Mouse (Mus musculus): ENCODE results near the gene Gm9887. TPM values are rescaled to one million over a fixed set of nuclear protein-coding genes. Genes with fewer than 3 reads are reported as not detected.
A peak's percentile ranks its signal among the peaks of the same experiment; 100 is the strongest.

Gm9887 gene
- polyA plus RNA-seq, 2 experiments, result 0.53 to 1.4 TPM

GRCm38 (mm10) chr12:69356546-69357299 lies 15.5 kb downstream of the Gm9887 start, which contains the start of gene Nemf:
TSS of gene Nemf (minus strand) at chr12:69357165.
- H3K36me3 ChIP-seq (ENCODE audit: control insufficient read depth, insufficient read depth, low read length), result peaks cover 25% of the 10 kb centered on the region
- peak within 1 kb of the TSS; percentile 92 for H3K9ac ChIP-seq (ENCODE audit: low read depth, low read length, severe bottlenecking)
- H3K27ac ChIP-seq (replicated peaks; ENCODE audit: low read depth, low read length), result peak within 1 kb of the TSS; percentile 75; the same call in 1 of the 2 replicates
- TF ChIP-seq POLR2A (IDR thresholded peaks at IDR 0.05; ENCODE audit: borderline replicate concordance, extremely low read depth, insufficient read depth, insufficient read length), result peak; percentile 77; the same call in 1 of the 2 replicates
- H3K9me3 ChIP-seq (ENCODE audit: control insufficient read depth, low read length), result no peaks in the 10 kb centered on the region
- WGBS, result 3% methylated on average over 36 of the region's 50 CpGs
- ATAC-seq (ENCODE audit: low FRiP score, low read depth) (peak; percentile 44), DNase-seq (ENCODE audit: low spot score) (peak; percentile 93)
- H3K4me3 ChIP-seq (replicated peaks; ENCODE audit: low read length), result peak within 1 kb of the TSS; percentile 79
- peak within 1 kb of the TSS; percentile 80 for H3K4me2 ChIP-seq (replicated peaks; ENCODE audit: low read depth, low read length, severe bottlenecking)
- H3K4me1 ChIP-seq (ENCODE audit: control insufficient read depth, insufficient read depth, low read length), result peaks cover 2% of the 10 kb centered on the region; the same call in 1 of the 2 replicates
- no peaks in the 10 kb centered on the region for H3K27me3 ChIP-seq (ENCODE audit: control insufficient read depth, insufficient read depth, low read length)

- Histone ChIP-seq H3K9ac (ENCODE audit: low read depth, low read length, severe bottlenecking) (no peak overlapping the region), H3K4me1 (ENCODE audit: control insufficient read depth, insufficient read depth, low read length) (0 out of 2 replicates have a peak, but pooled peaks cover 2% of the 10 kb centered on the region), H3K27ac (replicated peaks; ENCODE audit: low read depth, low read length) (no peak overlapping the region), H3K9me3 (ENCODE audit: control insufficient read depth, low read length) (no peaks in the 10 kb centered on the region), H3K4me2 (replicated peaks; ENCODE audit: low read depth, low read length, severe bottlenecking) (no peak overlapping the region), H3K36me3 (ENCODE audit: control insufficient read depth, insufficient read depth, low read length) (peaks cover 67% of the 10 kb centered on the region), H3K4me3 (replicated peaks; ENCODE audit: low read length) (no peak overlapping the region), H3K27me3 (ENCODE audit: control insufficient read depth, insufficient read depth, low read length) (no peaks in the 10 kb centered on the region)
- no peak for TF ChIP-seq POLR2A (IDR thresholded peaks at IDR 0.05; ENCODE audit: borderline replicate concordance, extremely low read depth, insufficient read depth, insufficient read length)
- WGBS, result 91% methylated on average over 1 of the region's 1 CpGs
- DNase-seq (ENCODE audit: low spot score), result no peak
- ATAC-seq (ENCODE audit: low FRiP score, low read depth), result no peak
Measured at GRCm38 (mm10) chr12:69351685-69352084, 20.6 kb downstream of the Gm9887 start.

DNA sequence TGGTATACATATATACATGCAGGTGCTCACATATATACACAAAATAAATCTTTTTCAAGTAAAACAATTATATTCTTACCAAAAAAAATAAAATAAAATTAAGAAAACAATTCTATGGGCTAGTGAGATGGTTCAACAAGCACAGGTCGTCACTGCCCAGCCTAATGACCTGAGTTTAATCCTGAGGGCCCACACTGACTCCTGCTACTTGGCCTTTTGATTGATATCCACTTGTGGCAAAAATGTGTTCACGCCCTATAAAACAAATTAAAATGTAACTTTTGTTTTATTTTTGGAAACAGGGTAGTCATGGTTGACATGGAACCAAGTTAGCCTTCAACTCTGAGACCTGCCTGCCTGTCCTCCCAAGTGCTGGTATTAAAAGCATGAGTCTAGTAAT lies 22.3 kb downstream of the Gm9887 start:
- no peak for ATAC-seq (ENCODE audit: low FRiP score, low read depth)
- Histone ChIP-seq H3K9me3 (ENCODE audit: control insufficient read depth, low read length) (no peaks in the 10 kb centered on the region), H3K36me3 (ENCODE audit: control insufficient read depth, insufficient read depth, low read length) (peaks cover 80% of the 10 kb centered on the region), H3K4me1 (ENCODE audit: control insufficient read depth, insufficient read depth, low read length) (no peaks in the 10 kb centered on the region), H3K4me2 (replicated peaks; ENCODE audit: low read depth, low read length, severe bottlenecking) (no peak overlapping the region), H3K4me3 (replicated peaks; ENCODE audit: low read length) (no peak overlapping the region), H3K27ac (replicated peaks; ENCODE audit: low read depth, low read length) (no peak overlapping the region), H3K27me3 (ENCODE audit: control insufficient read depth, insufficient read depth, low read length) (no peaks in the 10 kb centered on the region), H3K9ac (ENCODE audit: low read depth, low read length, severe bottlenecking) (no peak overlapping the region)
- no peak for DNase-seq (ENCODE audit: low spot score)
- WGBS, result 92% methylated on average over 2 of the region's 2 CpGs
- no peak for TF ChIP-seq POLR2A (IDR thresholded peaks at IDR 0.05; ENCODE audit: borderline replicate concordance, extremely low read depth, insufficient read depth, insufficient read length)

DNA sequence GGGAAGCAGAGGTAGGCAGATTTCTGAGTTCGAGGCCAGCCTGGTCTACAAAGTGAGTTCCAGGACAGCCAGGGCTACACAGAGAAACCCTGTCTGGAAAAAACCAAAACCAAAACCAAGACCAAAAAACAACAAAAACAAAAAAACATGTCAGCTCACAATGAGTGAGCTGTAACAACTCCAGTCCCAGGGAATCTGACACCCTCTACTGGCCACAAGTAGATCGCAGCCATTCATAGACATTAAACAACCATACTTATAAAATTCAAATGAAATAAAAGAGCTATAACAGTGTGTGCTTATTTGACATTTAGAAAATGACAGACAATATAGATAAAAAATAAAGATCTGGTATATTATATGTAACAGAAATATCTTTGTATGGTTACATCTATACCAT lies 38.7 kb downstream of the Gm9887 start:
- 89% methylated on average over 2 of the region's 2 CpGs for WGBS
- no peaks in the 10 kb centered on the region for H3K9me3 ChIP-seq (ENCODE audit: control insufficient read depth, low read length)
- no peak for TF ChIP-seq POLR2A (IDR thresholded peaks at IDR 0.05; ENCODE audit: borderline replicate concordance, extremely low read depth, insufficient read depth, insufficient read length)
- H3K27ac ChIP-seq (replicated peaks; ENCODE audit: low read depth, low read length), result no peak overlapping the region
- H3K36me3 ChIP-seq (ENCODE audit: control insufficient read depth, insufficient read depth, low read length), result peaks cover 79% of the 10 kb centered on the region
- H3K4me3 ChIP-seq (replicated peaks; ENCODE audit: low read length), result no peak overlapping the region
- H3K4me2 ChIP-seq (replicated peaks; ENCODE audit: low read depth, low read length, severe bottlenecking), result no peak overlapping the region
- DNase-seq (ENCODE audit: low spot score), result peak; percentile 12
- H3K4me1 ChIP-seq (ENCODE audit: control insufficient read depth, insufficient read depth, low read length), result no peaks in the 10 kb centered on the region
- H3K27me3 ChIP-seq (ENCODE audit: control insufficient read depth, insufficient read depth, low read length), result no peaks in the 10 kb centered on the region
- no peak for ATAC-seq (ENCODE audit: low FRiP score, low read depth)
- H3K9ac ChIP-seq (ENCODE audit: low read depth, low read length, severe bottlenecking), result no peak overlapping the region

DNA sequence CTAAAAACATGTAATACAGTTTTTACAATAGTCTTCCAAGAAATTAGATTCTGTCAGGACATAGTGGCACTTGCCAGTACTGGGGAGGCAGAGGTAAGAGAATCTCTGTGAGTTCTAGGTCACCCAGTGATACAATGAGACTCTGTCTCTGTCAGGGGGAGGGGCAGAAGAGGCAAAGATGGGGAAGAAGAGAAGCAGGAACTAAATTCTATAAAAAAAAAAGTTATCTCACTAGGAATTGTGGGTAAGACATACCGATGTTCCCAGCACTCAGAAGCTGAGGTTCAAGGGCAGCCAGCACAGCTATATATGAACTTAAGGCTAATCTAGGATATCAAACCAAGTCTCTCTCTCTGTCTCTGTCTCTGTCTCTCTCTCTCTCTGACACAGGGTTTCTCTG lies 40.1 kb downstream of the Gm9887 start:
- Histone ChIP-seq H3K4me2 (replicated peaks; ENCODE audit: low read depth, low read length, severe bottlenecking) (no peak overlapping the region), H3K9ac (ENCODE audit: low read depth, low read length, severe bottlenecking) (no peak overlapping the region), H3K27me3 (ENCODE audit: control insufficient read depth, insufficient read depth, low read length) (no peaks in the 10 kb centered on the region), H3K27ac (replicated peaks; ENCODE audit: low read depth, low read length) (no peak overlapping the region), H3K4me3 (replicated peaks; ENCODE audit: low read length) (no peak overlapping the region), H3K36me3 (ENCODE audit: control insufficient read depth, insufficient read depth, low read length) (peaks cover 80% of the 10 kb centered on the region), H3K9me3 (ENCODE audit: control insufficient read depth, low read length) (no peaks in the 10 kb centered on the region), H3K4me1 (ENCODE audit: control insufficient read depth, insufficient read depth, low read length) (no peaks in the 10 kb centered on the region)
- DNase-seq (ENCODE audit: low spot score) (no peak), ATAC-seq (ENCODE audit: low FRiP score, low read depth) (no peak)
- 92% methylated on average over 1 of the region's 1 CpGs for WGBS
- TF ChIP-seq POLR2A (IDR thresholded peaks at IDR 0.05; ENCODE audit: borderline replicate concordance, extremely low read depth, insufficient read depth, insufficient read length), result no peak
